Mouse (Mus musculus) hindbrain, embryonic 15.5 days (tissue): Measurements from ENCODE around the gene Znrf1. TPM values are rescaled to one million over a fixed set of nuclear protein-coding genes. Genes with fewer than 3 reads are reported as not detected.

ENCODE experiments used
- ATAC-seq: fragments of 200-750 bp; cut with Nextera tagmentation; 2 replicates; pipeline ENCODE4 v1.8.0; 2017; ENCODE audit warnings: low read depth, moderate number of reproducible peaks, moderate TSS enrichment; ENCODE audit not compliant: low FRiP score
- H3K27ac ChIP-seq: fragments of 300-500 bp; sonication (generic); replicated peaks from 2 replicates; pipeline ENCODE4 v1.5.1; 2015; ENCODE audit warnings: mild to moderate bottlenecking, inconsistent platforms
- H3K27me3 ChIP-seq: fragments of 300-500 bp; sonication (generic); 2 replicates; pipeline ENCODE4 v1.6.1; 2015; ENCODE audit warnings: control low read depth, inconsistent platforms
- H3K36me3 ChIP-seq: fragments of 300-500 bp; sonication (generic); 2 replicates; pipeline ENCODE4 v1.6.1; 2015; ENCODE audit warnings: control low read depth, inconsistent platforms
- H3K4me1 ChIP-seq: fragments of 300-500 bp; sonication (generic); replicated peaks from 2 replicates; pipeline ENCODE4 v1.6.1; 2015; ENCODE audit warnings: control low read depth, inconsistent platforms
- H3K4me2 ChIP-seq: fragments of 300-500 bp; sonication (generic); 2 replicates; pipeline ENCODE4 v1.6.1; 2015; ENCODE audit warnings: moderate library complexity, mild to moderate bottlenecking, inconsistent platforms
- H3K4me3 ChIP-seq: fragments of 300-500 bp; sonication (generic); 2 replicates; pipeline ENCODE4 v1.5.1; 2015; ENCODE audit warnings: mild to moderate bottlenecking, inconsistent platforms
- H3K9ac ChIP-seq: fragments of 300-500 bp; sonication (generic); 2 replicates; pipeline ENCODE4 v1.6.1; 2015; ENCODE audit warnings: inconsistent platforms
- H3K9me3 ChIP-seq: fragments of 300-500 bp; sonication (generic); 2 replicates; pipeline ENCODE4 v1.6.1; 2016; ENCODE audit warnings: control low read depth, inconsistent platforms
- WGBS: fragments of 180-500 bp; shearing (Covaris S2); methylation state at CpG from one replicate; pipeline ENCODE4 v1.1.7; 2015; 5-methylcytosine and 5-hydroxymethylcytosine counted together
- polyA plus RNA-seq: library from polyadenylated mRNA; unstranded; fragments of >200 nt; fragmentation: Nextera tagmentation; extraction: Ambion mirVana; gene quantifications from 2 replicates; pipeline ENCODE4 v1.2.1, GENCODE M21; 2015

Gene Znrf1
- polyA plus RNA-seq, 1 experiment from 2014 or later = 106 TPM

- no peaks in the 10 kb centered on the region for H3K9me3 ChIP-seq
- peak overlapping the region; percentile 81 for H3K4me3 ChIP-seq
- peak; percentile 35 for ATAC-seq
- H3K4me1 ChIP-seq = peaks cover 43% of the 10 kb centered on the region
- peak overlapping the region; percentile 95 for H3K27ac ChIP-seq
- no peaks in the 10 kb centered on the region for H3K36me3 ChIP-seq
- H3K4me2 ChIP-seq = peak overlapping the region; percentile 93
- peak overlapping the region; percentile 97 for H3K9ac ChIP-seq
- WGBS = under 1% methylated on average over 63 of the region's 64 CpGs
- no peaks in the 10 kb centered on the region for H3K27me3 ChIP-seq
These were observed 1.3 kb downstream of the Znrf1 start for GRCm38 (mm10) chr8:111536978-111537764.

DNA sequence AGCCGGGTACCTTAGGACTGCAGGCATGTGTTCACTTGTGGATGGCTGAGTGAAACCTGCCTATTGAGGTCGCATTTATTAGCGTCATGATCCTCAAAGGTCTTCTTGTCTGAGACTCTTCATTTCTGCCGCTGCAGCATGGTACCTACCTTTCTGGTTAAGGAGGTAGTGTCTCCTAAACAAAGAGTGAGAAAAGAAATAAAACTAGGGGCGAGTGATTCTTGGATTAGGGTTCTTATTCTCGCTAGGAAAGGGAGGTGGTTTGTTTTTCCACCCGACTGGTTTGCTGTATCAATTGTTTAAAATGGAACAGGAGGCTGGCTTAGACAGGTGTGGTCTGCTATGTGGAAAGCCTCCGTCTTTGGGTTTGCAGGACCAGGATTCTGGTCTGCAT, 1.9 kb downstream of the Znrf1 start:
- peak overlapping the region; percentile 93 for H3K4me2 ChIP-seq
- H3K4me1 ChIP-seq = peaks cover 43% of the 10 kb centered on the region
- no peak for ATAC-seq
- H3K9ac ChIP-seq = peak overlapping the region; percentile 97
- peak overlapping the region; percentile 95 for H3K27ac ChIP-seq
- H3K36me3 ChIP-seq = no peaks in the 10 kb centered on the region
- peak overlapping the region; percentile 81 for H3K4me3 ChIP-seq
- 6% methylated on average over 8 of the region's 8 CpGs for WGBS
- no peaks in the 10 kb centered on the region for H3K9me3 ChIP-seq
- H3K27me3 ChIP-seq = no peaks in the 10 kb centered on the region

DNA sequence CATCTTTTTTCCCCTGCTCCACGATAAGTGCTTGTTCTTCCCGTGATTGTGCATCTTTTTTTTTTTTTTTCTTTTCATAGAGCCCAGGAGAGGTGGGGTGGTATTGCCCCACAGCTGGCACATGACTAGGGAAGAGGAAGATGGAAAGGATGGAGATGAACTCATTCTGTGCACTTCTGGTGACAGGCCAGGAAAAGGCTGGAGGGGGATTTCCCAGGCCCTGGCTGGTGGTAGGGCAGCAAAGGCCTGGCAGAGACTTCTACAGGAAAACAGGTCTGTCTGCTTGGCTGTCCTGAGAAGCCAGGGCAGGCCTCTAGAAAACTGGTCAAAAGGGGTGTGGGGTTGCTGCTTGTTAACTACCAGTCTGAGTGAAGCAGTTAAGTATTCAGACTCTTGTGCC, 2.3 kb downstream of the Znrf1 start:
- no peaks in the 10 kb centered on the region for H3K9me3 ChIP-seq
- H3K27me3 ChIP-seq = no peaks in the 10 kb centered on the region
- H3K4me1 ChIP-seq = peaks cover 47% of the 10 kb centered on the region
- no peaks in the 10 kb centered on the region for H3K36me3 ChIP-seq
- ATAC-seq = no peak
- H3K9ac ChIP-seq = peak overlapping the region; percentile 97
- peak overlapping the region; percentile 81 for H3K4me3 ChIP-seq
- peak overlapping the region; percentile 95 for H3K27ac ChIP-seq
- WGBS = 0% methylated on average over 2 of the region's 2 CpGs
- H3K4me2 ChIP-seq = peak overlapping the region; percentile 93

DNA sequence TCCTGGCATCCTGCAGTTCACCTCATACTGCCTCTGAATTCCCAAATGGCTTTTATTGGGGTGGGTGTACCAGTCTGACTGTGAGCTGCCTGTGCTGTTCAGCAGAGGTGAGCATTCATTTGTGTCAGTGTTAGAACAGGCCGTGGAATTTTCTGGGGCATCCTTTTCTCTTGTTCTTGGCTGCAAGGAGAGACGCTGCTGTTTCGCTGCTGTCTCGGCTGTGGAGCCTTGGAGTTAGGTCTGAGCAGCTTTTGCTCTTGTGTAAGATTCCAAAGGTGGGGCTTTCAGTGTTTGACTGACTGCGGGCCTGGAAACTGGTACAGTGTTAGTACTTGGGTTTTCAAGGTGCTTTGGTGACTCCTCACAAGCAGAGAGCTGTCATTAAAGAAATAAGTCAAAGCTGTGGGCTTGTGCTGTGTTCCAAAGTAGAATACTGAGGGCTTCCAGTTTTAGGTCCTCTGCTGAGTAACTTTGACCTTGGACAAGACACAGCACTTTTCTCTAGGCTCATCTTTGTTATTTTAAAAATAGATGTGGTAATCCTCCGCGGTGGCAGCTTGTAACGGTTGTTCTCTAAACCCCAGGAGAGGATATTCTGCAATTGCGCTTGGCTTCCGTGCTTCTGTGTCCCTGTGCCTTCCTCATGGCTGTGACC, 3.7 kb downstream of the Znrf1 start:
- H3K36me3 ChIP-seq = no peaks in the 10 kb centered on the region
- WGBS = 32% methylated on average over 10 of the region's 10 CpGs
- H3K4me1 ChIP-seq = peaks cover 49% of the 10 kb centered on the region
- peak overlapping the region; percentile 30 for H3K27ac ChIP-seq
- peak overlapping the region; percentile 81 for H3K4me3 ChIP-seq
- H3K9ac ChIP-seq = peak overlapping the region; percentile 97
- H3K27me3 ChIP-seq = no peaks in the 10 kb centered on the region
- H3K4me2 ChIP-seq = peak overlapping the region; percentile 93
- no peaks in the 10 kb centered on the region for H3K9me3 ChIP-seq
- no peak for ATAC-seq

DNA sequence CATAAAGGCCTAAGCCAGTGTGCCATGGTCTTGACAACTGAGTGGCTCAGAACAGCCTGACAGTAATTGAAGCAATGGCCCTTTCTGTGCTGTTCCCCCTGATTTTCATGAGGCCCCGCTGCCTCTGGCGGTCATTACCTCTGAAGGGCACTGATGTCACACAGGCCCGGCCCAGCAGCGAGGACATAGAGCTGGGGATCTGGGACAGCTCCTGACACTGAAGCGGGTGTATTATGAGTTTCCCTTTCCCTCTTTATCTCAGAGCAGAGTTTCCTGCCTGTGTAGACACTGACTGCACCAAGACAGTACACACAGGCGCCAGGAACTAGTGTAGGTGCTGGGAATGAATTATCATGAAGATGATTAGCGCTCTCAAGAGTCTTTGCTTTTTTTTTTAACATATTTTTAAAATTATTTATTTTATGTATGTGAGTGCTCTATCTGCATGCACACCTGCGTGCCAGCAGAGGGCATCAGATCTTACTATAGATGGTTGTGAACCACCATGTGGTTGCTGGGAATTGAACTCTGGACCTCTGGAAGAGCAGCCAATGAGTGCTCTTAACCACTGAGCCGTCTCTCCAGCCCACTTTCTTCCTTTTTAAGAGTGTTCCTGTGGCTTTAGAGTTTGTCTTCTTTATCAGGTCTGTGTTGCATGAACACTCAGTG, 7.9 kb downstream of the Znrf1 start:
- H3K4me2 ChIP-seq = no peak overlapping the region
- H3K4me1 ChIP-seq = peaks cover 46% of the 10 kb centered on the region
- no peaks in the 10 kb centered on the region for H3K27me3 ChIP-seq
- no peaks in the 10 kb centered on the region for H3K9me3 ChIP-seq
- WGBS = 93% methylated on average over 9 of the region's 9 CpGs
- no peak overlapping the region for H3K27ac ChIP-seq
- no peaks in the 10 kb centered on the region for H3K36me3 ChIP-seq
- ATAC-seq = no peak
- H3K9ac ChIP-seq = no peak overlapping the region
- H3K4me3 ChIP-seq = no peak overlapping the region

GRCm38 (mm10) chr8:111545406-111546156, 9.7 kb downstream of the Znrf1 start:
- 89% methylated on average over 8 of the region's 8 CpGs for WGBS
- Histone ChIP-seq H3K27me3 (no peaks in the 10 kb centered on the region), H3K4me1 (peaks cover 43% of the 10 kb centered on the region)

GRCm38 (mm10) chr8:111547144-111547543, 11.2 kb downstream of the Znrf1 start:
- Histone ChIP-seq H3K27ac (no peak overlapping the region; the same call in 1 of the 2 replicates), H3K27me3 (no peaks in the 10 kb centered on the region), H3K9ac (no peak overlapping the region), H3K4me2 (no peak overlapping the region), H3K4me1 (peaks cover 35% of the 10 kb centered on the region), H3K9me3 (no peaks in the 10 kb centered on the region), H3K4me3 (no peak overlapping the region), H3K36me3 (no peaks in the 10 kb centered on the region)
- no peak for ATAC-seq
- WGBS = 89% methylated on average over 3 of the region's 3 CpGs

More at GRCm38 (mm10) chr8:111545406-111546156, 9.7 kb downstream of the Znrf1 start:
- Histone ChIP-seq H3K27ac (no peak overlapping the region), H3K36me3 (no peaks in the 10 kb centered on the region), H3K9me3 (no peaks in the 10 kb centered on the region), H3K9ac (no peak overlapping the region), H3K4me3 (no peak overlapping the region), H3K4me2 (no peak overlapping the region)
- ATAC-seq = no peak

GRCm38 (mm10) chr8:111548201-111548600, 12.3 kb downstream of the Znrf1 start:
- Histone ChIP-seq H3K4me2 (no peak overlapping the region), H3K4me1 (peaks cover 32% of the 10 kb centered on the region), H3K27me3 (no peaks in the 10 kb centered on the region)

DNA sequence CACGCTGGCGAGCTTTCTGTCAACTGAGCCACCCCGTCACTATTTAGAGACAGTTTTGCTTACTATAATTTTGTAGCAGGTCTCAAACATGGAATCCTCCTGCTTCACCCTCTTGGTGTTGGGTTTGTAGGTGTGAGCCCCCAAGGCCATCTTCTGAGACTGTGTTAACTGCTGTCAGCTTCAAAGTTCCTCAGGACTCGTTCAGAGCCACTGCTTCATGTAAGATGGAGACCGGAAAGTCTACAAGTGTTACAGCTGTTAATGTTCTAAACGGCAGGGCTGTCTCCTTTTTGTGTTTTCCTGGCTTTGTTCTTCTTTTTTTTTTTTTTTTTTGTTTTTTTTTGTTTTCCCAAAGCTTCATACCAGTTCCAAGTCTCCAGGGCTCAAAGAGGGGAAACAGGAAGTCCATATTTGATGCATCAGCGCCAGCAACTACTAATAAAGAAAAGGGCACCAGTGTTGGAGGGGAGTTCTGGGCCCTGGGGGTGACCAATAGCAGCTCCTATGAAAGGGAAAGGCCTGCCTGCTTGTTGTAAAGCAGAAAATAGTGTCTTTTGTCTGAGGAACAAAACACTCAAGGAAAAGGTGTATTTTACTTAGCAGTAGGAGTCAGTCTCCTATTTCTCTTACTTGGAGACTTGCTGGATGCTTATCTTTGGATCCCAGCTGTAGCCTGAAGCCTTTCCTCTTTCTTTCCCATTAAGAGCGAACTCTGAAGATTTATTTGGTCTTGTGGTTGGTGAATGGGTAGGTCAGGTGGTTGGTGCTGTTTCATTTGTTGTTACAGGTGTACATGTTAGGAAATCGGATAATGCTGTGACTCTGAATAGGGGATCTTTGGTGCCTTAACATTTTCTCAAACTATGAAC, 14.3 kb downstream of the Znrf1 start:
- H3K27ac ChIP-seq = peak overlapping the region; percentile 48
- H3K27me3 ChIP-seq = no peaks in the 10 kb centered on the region
- H3K36me3 ChIP-seq = no peaks in the 10 kb centered on the region
- WGBS = 62% methylated on average over 9 of the region's 9 CpGs
- no peak overlapping the region for H3K4me2 ChIP-seq
- no peak for ATAC-seq
- H3K4me3 ChIP-seq = no peak overlapping the region
- H3K9ac ChIP-seq = no peak overlapping the region
- H3K4me1 ChIP-seq = peaks cover 43% of the 10 kb centered on the region
- no peaks in the 10 kb centered on the region for H3K9me3 ChIP-seq

More at GRCm38 (mm10) chr8:111548201-111548600, 12.3 kb downstream of the Znrf1 start:
- Histone ChIP-seq H3K36me3 (no peaks in the 10 kb centered on the region), H3K9ac (no peak overlapping the region), H3K4me3 (no peak overlapping the region), H3K27ac (no peak overlapping the region), H3K9me3 (no peaks in the 10 kb centered on the region)
- WGBS = 80% methylated on average over 6 of the region's 6 CpGs
- ATAC-seq = no peak

DNA sequence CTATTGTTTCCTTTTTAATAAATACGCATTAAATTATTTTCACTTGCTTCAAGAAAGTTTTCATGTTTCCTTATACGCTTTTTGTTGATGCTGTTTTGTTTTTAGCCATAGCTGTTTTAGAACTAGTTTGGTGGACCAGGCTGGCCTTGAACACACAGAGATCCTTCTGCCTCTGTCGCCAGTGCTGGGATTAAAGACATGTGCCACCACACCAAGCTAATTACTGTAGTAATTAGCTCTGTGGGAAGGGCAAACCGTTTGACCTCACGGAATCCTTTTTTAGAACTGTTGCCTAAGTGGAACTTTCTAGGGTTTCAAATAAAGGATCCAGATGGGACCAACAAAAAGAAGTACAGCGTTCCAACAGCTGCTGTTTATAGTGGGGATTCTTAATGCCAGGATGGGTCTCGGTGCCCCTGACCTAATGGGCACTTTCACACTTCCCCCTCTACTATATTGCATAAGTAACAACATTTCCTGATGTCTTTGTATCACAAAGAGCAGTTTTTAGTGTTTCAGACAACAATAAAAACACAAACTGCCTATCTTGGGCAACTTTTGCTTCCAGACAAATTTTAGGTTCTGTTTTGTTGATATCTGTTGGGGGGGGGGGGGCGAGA, 15.7 kb downstream of the Znrf1 start:
- Histone ChIP-seq H3K27ac (no peak overlapping the region), H3K4me3 (no peak overlapping the region), H3K9me3 (no peaks in the 10 kb centered on the region), H3K9ac (no peak overlapping the region), H3K27me3 (no peaks in the 10 kb centered on the region), H3K36me3 (no peaks in the 10 kb centered on the region), H3K4me2 (no peak overlapping the region), H3K4me1 (peaks cover 48% of the 10 kb centered on the region)
- no peak for ATAC-seq
- 66% methylated on average over 8 of the region's 8 CpGs for WGBS
